Mouse (Mus musculus): Measurements from ENCODE around the gene H6pd.

The H6pd gene

DNA sequence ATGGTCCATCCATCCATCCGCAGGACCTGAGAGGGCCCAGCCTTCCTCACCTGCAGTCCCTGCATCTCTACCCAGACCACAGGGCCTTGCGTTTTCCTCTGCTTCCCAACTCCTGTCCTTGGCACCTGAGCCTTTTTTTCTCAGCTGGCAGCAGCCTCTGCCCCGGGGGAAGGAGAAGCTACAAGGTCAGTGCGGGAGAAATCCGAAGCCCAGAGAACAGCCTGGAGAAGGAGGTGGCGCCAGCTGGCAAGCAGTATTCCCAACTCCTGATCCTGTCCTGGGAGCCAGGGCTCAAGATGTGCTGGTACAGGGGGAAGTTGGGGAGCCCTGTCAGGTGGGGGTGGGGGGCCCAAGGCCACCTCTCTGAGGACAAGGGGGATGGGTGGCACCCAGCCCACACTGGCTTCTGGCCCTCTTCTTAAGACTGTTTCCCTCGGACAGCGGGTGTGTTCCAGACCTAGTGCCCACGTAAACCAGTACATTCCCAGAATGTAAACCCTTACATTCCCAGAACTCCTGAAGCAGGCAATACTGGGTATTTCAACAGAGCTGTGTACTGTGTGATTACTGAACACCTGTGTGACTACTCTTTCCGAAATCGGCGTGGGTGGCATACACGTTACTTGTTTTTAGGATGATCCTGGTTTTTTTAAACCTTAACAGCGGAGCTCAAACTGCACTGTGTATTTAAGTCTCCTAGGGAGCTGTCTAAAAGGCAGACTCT lies 9.9 kb downstream of the H6pd start:
- DNase-seq (ENCODE audit: low spot score), result no peak

DNA sequence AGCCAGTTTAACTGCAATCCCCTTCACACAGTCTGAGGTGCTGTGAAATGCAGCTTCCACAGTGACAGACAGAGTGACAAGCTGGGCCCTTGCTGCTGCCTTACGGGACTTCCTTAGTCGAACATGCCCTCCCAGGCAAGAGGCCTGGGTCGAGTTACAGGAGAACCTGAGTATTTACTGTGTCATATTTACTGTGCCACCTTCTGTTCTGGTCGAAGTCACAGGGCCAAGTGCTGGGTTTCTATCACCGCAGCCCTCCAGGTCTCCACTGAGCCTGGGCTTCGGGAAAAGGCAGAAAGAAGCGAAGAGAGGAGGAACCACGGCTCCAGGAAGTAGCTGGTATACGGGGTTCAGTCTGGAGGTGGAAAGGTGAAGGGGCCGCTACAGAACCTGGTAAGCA lies 10.8 kb downstream of the H6pd start:
- no peak for DNase-seq (ENCODE audit: low spot score)

DNA sequence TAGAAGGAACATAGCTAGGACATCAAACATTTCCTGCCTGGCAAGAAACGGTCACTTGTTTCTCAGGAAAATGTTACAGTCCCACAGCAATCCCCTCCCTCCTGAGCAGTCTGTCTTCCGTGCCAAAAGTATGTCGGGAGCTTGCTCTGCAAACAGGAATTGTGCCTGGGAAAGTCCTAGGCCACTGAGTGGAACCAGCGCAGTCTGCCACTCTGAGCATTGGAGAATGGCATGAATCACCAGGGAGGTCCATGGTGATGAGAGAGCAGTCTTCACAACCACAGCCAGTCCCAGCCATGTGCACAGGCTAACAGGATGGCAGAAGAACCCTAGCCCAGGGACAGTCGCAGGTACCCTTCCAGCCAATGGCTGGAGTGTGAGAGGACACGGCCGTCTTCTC lies 12.4 kb downstream of the H6pd start:
- no peak for DNase-seq (ENCODE audit: low spot score)

DNA sequence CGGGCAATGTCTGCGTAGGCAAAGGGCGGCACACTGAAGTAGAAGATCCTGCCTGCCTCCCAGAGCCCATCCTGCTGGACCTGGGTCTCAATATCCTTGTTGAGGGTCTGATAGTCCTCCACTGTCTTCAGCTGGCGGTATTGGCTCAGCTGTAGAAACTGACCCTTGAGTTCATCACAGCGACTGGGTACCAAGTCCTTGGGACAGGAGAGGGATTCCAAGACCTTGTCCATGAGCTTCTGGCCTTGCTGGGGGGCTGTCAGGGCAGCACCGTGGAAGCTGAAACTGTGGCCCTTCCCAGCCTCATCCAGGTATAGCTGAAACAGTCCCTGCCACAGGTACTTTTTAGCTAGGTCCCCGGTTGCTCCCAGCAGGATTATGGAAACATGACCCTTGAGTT lies 12.9 kb downstream of the H6pd start:
- DNase-seq (ENCODE audit: low spot score), result no peak

DNA sequence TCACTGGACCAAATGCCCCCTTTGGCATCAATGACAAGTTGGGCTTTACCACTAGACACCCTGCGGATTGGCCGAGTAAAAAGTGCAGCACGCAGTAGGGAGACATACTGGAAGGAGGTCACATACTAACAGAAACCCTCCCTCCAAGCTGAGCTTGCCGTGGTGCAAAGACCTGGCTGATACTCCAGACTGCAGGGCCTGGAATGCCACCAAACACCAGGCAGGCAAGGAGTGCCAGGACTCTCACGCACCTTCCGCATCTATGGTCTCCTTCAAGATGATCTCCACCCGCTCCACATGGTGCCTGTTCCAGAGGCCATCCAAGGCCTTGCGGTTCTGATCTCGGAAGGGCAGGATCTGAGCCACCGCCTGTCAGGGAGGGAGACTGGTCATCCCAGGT lies 14.6 kb downstream of the H6pd start:
- DNase-seq (ENCODE audit: low spot score), result no peak

DNA sequence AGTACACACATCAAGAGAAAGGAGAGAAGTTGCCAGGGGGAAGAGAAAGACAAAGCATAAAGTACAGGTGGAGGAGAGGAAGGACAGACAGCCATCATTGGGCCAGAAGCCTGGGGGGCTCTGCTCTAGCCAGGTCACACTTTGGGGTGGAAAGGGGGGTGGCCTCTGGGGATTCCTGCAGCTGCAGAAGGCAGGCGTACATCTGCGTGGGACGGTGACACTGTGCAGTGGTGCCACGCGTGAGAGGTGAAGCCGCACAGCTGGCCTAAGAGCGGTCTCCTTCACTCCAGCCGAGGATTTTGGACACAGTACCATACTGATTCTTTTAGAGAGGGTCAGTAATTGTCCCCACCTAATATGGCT lies 16.2 kb downstream of the H6pd start:
- DNase-seq (ENCODE audit: low spot score), result no peak

DNA sequence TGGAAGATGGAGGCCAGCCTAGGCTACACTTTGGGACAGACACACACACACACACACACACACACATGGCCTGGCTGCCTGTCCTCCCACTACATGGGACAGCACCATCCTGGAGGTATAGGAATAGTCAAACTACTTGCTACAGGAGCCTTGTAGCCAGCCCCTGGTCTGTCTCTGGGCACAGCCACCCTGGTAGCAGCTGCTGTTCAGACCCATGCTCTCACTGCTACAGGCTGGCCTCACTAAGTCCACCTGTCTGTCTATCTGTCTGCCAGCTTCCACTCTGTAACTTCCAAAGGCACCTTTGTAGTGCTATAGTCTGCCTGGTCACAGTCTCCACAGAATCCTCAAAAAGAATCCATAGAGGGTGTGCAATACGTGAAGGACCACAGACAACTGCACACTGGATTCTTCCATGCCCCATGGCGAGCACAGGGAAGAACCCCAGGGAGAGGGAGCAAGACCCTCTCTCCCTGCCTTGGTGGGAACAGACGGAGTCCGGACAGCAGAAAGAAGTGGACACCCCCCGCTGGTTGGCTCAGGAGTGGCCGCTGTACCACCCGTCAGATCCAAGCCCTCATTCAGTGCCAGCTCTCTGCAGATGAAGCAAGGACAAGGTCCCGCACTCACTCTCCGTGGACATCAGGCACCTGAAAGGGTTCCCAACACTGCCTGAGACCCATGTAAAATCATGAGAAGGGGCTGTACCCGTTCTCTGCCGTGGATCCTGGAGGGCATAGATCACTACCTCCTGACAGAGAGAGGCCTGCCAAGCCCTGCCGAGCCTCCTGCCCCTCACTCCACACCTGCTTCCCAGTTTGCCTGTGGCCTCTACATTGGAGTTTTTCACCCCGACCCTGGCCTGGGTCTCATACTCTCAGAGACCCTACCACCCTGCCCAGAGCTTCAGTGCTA lies 16.8 kb downstream of the H6pd start:
- no peak for DNase-seq (ENCODE audit: low spot score)

DNA sequence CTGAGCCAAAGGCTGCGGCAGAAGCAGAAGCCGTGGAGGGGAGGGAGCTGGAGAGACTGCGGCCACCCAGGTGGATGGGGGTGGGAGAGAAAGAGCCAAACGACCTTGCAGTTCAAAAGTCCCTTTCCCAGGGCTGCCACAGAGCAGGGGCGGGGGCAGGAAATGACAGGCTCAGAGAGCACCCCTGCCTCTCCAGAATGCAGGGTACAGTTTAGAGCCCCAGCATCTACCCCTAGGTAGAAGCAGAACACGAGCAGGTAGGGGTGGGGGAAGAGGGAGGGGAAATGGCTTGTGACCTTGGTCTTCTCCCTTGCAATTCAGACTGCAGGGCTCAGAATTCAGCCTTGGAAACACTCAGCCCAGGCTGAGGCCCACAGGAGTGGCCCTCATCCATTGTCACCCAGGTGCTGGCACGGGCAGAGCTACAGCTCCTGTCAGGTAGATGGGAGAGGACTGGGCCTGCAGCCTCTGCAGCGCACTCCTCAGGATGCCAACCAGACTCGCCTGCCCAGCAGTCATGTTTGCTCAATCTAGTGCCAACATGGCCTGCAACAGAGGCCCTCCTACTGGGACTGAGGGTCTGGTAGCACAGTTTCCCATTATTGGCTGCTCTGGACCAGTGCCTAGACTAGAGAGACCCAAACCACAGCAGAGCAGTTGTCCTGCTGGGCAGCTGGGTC lies 17.7 kb downstream of the H6pd start:
- no peak for DNase-seq (ENCODE audit: low spot score)

DNA sequence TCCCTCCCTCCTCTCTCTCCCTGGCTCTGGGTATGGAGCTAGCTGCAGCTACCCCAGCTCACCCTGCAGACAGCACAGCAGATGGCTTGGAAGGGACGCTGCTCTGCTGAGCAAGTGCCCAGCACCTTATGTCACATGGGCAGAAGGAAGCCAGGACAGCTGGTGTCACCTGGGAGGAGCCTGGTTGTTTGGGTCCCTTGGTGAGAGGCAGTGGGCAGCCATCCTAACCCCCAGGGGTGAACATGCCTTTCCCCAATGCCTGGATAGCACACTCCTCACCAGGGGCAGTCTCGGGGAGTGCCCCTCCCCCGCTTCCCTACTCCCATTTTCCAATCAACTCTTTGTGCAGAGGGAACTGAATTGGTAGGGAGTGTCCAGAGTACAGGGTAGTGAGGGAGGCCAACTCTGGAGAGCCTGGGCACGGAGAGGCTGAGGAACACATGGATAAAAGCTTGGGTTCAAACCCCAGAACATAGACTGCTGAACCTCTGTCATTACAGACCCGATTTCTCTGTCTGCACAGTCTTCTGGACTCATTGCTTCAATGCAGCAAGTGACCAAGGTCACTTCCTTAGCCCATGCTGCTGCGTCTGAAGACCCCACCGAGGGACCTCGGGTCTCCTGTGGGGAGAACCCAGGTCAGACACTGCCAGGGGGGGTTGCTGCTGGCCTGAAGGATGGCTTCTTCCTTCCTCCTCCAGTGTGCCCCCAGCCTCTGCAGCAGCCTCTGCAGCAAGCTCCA lies 18.4 kb downstream of the H6pd start:
- no peak for DNase-seq (ENCODE audit: low spot score)

DNA sequence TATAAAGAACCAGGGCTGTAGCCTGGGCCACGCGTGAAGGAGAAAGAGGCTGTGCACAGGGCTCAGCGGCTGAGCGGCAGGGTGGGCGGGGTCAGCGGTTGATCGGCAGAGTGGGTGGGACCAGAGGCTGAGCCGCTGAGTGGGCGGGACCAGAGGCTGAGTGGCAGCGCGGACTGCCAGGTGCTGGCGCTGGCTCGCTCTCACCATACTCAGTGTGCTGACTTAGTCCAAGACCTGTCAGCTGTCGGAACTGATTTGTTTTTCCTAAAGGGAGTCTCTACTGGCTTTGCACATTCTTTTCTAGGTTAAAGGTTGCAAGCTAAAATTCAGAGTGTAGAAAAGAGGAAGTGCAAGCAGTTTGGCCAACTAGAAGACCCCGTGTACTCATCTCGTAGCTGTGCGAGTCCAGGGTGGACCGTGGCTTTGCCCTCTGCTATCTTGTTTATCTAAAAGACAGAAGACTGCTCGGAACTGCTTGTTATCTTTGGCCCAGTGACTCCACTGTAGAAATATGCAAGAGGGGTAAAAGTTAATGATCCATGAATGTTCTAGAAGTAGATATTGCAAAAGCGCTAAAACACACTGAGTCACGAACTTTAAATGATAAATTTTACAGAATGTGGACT lies 19.8 kb downstream of the H6pd start:
- DNase-seq (ENCODE audit: low spot score), result peak; percentile 70

DNA sequence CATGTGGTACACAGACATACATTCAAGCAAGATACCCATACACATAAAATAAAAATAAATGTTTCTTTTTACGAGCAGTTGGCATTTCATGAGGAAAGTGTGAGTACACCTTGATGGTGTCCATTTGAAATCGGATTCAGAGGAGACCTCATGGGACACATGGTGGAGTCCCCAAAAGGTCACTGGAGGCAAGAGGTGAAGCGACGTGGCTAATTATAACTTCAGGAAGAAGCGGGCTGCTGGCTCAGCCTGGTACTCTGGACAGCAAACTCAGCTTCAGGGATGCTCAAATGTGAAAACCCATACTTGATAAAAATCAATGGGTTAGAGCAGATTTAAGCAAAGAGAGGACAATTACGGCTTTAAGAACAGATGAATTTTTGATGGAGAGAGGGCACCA lies 20.5 kb downstream of the H6pd start:
- DNase-seq (ENCODE audit: low spot score), result no peak

DNA sequence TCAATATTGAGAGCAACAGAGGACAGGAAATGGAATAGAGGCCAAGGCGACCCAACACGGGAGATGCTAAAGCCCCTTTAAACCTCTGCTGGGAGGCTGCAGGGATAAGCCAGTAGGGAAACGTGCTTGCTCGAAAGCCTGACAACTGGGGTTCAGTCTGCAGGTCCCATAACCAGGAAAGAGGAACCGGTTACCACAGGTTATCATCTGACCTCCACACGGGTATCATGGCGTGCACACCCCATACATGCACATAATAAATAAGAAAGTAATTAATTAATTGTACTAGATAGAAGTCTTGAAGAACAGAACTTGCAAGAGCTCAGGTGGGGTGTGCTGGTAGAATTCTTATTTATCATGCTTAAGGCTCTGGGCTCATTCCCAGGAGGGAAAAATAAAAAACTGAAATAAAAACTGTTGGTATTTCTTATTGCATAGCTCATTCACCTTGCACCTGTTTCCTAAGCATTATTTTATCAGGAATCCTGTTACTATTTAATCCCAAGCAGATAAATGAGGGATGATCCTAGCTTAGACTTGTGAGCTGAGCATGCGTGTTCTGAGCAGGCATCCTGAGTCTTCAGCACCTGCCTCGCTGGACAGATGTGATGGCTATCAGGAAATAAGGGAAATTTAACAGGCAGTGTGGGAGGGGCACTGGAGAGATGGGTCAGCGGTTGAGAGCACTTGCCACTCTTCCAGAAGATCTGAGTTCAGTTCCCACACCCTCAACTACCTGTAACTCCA lies 22.0 kb downstream of the H6pd start:
- no peak for DNase-seq (ENCODE audit: low spot score)

DNA sequence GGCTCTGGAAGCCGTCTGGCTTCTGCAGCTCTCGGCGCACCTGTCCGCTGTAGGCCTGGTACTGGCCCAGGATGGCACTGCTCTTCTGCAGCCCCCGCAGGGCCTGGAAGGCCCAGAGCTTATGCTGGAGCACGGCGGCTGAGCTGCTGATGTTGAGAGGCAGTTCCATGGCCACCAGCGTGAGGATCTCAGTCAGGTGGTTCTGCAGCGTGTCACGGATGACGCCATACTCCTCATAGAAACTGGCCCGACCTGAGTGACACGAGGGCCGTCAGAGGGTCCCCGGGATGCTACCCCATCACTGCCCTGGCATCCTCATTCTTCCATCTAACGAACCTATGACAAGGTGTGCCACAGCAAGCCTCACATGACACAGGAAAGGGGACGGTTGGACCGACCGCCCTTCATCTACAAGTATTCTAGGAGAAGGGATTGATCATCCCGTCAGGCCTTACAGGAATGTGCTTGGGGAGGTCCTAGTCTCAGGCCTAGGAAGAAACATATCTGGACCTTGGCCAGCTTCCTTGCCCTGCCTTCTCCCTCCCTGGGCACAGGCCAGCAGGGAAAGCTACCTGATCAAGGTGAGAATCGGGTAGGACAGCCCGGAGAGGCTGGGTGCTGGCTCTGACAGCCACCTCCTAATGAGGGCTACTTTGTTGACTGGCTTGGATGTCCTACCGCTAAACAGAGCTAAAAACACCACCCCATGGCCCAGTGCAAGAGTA lies 24.7 kb downstream of the H6pd start:
- no peak for DNase-seq (ENCODE audit: low spot score)

DNA sequence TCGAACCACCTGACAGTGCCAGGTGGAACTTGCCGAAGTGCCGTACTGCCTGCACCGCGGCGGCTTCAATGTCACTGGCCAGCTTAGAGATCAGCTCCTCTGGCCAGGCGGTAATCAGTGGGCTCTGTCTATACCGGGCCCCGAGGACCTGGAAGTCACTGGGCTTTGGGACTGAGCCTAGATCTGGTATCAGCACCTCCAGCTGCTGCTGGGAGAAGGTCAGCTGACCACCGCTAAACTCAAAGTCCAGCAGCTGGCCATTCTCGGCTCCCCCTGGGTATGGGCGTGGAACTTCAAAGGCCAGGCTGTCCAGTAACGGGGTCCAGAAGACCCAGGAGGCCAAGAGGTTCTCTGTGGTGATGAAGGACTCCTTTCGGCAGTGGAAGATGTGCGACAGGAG lies 26.7 kb downstream of the H6pd start:
- no peak for DNase-seq (ENCODE audit: low spot score)

DNA sequence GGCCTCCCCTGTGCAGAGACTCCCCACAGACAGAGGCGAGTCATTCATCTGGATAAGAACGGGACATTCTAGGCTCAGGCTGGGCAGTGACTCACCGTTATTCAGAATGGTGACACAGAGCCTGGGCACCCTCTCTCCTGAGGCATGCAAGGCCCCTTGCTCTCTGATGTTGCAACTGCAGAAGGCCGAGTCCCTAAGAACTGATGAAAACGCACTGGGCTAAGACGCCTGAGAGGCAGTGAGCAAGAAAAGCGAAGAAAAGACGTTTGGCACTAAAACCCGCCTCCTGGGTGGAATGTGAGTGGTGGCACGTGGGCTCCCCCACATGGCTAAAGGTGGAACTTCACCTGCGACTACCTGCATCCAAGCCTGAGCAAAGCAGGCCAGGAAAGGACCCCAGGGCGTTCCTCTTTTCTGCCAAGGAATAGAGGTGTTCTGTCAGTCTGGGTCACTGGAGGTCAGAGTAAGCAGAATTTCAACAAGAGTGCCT lies 29.0 kb downstream of the H6pd start:
- peak; percentile 57 for DNase-seq (ENCODE audit: low spot score)

DNA sequence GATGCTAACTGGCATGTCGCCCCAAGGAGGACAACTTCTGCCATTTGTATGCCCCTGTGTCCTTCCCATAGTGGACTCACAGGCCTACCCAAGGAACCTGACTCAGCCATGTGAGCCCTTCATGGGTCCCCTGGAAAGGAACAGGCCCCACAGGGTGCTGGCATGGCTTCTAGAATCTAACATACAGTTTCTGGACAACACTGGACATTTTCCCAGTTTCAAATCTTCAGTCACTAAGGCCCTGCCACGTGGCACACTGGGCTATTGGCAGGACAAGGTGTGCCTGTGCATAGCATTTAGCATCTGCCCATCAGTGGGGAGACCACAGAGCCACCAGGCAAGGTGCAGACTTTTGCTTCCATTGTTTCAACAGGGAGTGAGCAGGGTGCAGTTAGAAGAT lies 30.0 kb downstream of the H6pd start:
- no peak for DNase-seq (ENCODE audit: low spot score)

DNA sequence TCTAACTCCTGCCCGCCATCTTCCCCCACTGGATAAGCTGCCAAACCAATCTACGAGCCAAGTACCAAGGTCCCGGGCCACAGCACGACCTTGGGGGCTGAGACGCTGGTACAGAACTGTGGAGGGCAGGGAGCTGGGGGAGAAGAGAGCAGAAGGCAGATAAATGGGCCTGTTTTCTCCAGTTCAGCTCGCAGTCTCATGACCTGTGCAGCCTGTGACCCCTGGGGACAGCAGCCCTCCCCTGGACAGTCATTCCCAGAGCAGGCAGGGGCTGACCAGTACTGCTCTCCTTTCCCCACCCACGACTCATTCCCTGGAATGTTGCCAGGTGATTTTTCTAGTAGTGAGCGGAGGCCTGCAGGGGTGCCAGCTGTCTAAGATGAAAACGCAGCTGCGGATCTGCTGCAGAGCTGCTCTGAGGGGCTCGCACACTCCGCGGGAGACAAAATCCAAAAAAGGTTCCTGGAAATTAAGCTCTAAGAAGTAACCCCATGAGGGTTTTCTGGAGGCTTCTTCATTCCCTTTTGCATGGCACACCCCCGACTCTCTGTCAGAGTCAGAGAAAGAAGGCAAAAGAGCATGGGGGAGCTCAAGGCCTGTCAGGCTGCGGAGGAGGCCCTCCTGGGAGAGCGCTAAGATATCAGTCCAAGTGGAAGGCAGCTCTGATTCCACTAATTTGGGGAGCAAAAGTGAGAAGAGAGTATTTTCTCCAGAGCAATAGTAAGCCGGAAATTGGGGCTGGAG lies 30.9 kb downstream of the H6pd start:
- no peak for DNase-seq (ENCODE audit: low spot score)

DNA sequence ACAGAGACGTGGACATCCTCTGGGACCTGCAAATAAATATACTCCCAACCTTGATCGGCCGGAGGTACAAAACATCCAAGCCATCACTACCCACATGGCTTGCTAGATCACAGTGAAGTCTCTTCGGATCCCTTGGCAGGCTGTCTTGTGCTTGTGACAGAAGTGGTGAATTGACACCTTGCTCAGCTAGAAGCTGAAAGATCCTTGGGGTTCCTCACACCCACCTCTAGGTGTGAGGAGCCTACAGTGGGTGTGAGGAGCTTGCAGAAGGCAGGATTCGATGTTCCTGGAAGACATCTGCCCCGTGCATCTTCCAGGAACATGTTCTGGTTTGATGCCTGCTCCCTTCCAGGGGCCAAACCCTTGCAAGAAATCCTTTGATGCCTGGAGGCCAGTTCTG lies 31.6 kb downstream of the H6pd start:
- no peak for DNase-seq (ENCODE audit: low spot score)

DNA sequence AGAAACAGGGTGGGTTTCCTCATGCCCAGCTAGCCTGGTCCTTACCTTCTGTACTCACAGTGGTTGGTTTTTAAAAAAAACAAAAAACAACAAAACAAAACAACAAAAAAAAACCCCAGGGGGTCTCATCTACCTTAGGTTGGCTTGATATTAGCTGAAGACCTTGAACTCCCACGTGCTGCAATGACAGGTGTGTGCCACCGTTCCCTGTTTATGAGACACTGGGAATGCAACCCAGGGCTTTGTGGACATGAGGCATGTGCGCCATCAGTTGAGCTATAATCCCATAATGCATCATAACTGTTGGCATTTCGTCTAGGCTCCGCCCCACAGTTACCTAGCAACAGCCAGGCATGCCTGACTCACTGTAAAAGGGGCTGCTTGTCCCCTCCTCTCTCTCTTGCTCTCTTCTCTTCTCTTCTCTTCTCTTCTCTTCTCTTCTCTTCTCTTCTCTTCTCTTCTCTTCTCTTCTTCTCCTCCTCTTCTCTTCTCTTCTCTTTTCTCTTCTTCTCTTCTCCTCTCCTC lies 33.0 kb downstream of the H6pd start:
- DNase-seq (ENCODE audit: low spot score), result no peak
